Mouse (Mus musculus) cerebellum, postnatal 36 days (tissue): ENCODE results near the gene Gm21256.
"Not testable (repeated sequence)": the region's sequence is repeated elsewhere in the genome, so short reads cannot be mapped to it uniquely, and the experiment has no call there.

ENCODE experiments used
- DNase-seq, 2 experiments: peaks; one replicate each; pipeline ENCODE4 v3.0.0; 2021 to 2022; ENCODE audit warnings: mixed read lengths in 2 of 2

The Gm21256 gene

DNA sequence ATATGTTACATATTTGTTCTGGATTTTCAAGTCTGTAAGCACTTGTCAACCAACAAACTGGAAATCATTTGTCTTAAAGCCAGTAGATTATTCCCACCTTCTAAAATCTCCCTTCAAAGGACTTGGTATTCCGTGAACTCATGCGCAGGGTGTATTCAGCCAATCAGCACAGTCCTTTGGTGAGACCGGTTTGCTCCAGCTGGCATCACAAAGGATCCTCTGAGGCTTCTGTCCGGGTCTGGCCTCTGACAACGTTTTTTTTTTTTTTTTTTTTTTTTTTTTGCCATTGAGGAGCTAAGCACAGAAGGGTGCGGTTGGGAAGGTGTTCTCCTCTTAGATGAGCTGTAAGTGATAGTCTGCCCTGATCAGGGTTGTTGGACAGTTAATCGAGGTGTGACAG is at the start of gene Gm21256:
Gene Gm21256, plus strand, starts transcription at position 301 of the 400 bp plus-strand sequence.
- DNase-seq: not testable (repeated sequence)
